Mouse (Mus musculus) layer of hippocampus, adult 2 months (tissue): ENCODE measurements around the gene Tnrc18. TPM values are rescaled to one million over a fixed set of nuclear protein-coding genes. Genes with fewer than 3 reads are reported as not detected.

ENCODE experiments used
- DNase-seq, 2 experiments: peaks; one replicate each; pipeline ENCODE4 v3.0.0; 2022; ENCODE audit warnings: low spot score in 2 of 2
- H3K27ac ChIP-seq: fragments of 200-600 bp; 2 replicates; pipeline ENCODE4 v1.8.1; 2022
- H3K4me3 ChIP-seq: fragments of 200-600 bp; 2 replicates; pipeline ENCODE4 v1.8.1; 2022; ENCODE audit warnings: mild to moderate bottlenecking
- CTCF ChIP-seq: fragments of 200-600 bp; conservative IDR thresholded peaks from 2 replicates; pipeline ENCODE4 v1.8.1; 2022; ENCODE audit warnings: antibody characterized with exemption, mild to moderate bottlenecking, moderate library complexity
- total RNA-seq, 2 experiments: library from RNA; stranded (reverse); gene quantifications; 2 replicates each; pipeline ENCODE4 v1.2.3; 2021

The Tnrc18 gene
- total RNA-seq, 2 experiments from 2014 or later, result 142 to 143 TPM

DNA sequence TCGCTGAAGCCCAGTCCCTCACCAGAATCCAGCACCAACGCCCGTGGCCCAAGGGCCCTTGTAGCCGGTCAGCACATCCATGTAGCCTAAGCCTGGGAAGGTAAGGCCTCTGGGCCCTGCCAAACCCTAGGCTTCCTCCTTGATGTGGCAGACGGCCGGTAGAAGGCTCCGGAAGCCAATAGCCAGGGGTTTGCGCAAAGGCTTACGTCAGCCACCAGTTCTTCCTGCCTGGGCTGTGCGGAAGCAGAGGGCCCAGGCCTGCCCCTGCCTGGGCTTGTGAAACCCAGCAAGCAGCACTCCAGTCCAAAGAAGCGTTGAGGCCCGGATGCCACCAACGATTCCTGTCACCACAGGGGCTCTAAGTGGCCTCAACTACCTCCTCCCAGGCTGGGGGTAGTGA lies 22.9 kb downstream of the Tnrc18 start:
- no peak for TF ChIP-seq CTCF
- H3K4me3 ChIP-seq, result no peak overlapping the region
- no peak for DNase-seq
- H3K27ac ChIP-seq, result peak overlapping the region; percentile 46; the same call in 1 of the 2 replicates

DNA sequence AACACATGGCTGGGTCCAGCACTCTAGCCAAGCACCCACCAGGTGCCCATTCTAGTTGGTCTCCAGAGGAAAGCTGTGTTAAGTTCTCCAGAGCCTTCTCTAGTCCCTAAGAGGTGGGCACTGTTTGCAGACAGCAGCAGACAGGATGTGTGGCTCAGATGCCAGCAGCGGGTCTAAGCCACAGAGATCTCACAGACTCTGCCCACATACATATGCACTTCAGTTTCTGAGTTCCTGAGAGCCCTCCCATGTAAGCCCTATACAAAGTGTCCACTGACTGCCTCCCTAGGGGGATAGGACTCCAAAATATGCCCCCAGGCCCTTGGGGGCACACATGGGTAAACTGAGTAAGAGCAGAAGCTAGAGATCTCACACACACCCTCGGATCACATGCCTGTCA lies 23.3 kb downstream of the Tnrc18 start:
- H3K27ac ChIP-seq, result peak overlapping the region; percentile 46; the same call in 1 of the 2 replicates
- TF ChIP-seq CTCF, result no peak
- DNase-seq, result no peak
- no peak overlapping the region for H3K4me3 ChIP-seq

DNA sequence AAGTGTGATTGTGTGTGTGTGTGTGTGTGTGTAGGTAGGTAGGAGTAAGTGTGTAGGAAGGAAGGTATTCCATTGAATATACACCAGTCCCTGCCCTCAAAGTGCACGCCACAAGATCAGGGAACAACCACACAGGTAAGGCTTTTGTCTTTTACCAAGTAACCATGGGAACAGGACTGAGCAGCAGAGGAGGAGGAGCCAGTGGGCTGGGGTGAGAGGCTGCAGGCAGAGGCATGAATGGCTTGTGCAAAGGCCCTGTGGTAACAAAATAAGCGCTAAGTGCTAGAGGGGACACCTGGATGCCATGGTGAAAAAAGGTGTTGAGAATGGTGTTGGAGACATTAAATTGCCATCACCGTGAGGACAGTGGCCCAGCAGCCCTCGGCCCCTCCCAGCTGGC lies 24.9 kb downstream of the Tnrc18 start:
- Histone ChIP-seq H3K4me3 (no peak overlapping the region), H3K27ac (no peak overlapping the region)
- no peak for TF ChIP-seq CTCF
- DNase-seq, result no peak

DNA sequence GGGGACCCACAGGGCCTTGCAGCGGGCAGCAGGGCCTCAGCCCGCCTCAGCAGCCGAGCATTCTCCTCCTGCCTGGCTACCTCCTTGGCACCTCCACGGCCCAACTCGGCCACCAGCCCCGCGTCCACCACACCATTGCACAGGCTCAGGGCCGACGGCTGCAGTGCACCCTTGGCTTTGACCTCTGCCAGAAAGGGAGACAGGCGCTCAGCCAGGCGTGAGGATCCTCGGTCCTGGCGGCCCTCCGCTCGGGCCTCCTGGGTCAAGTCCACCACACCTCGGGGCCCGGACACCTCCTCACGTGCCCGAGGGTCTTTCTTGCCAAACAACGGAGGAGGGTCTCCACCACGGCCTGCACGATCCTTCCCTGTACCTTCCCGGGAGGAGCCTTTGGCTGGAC lies 29.2 kb downstream of the Tnrc18 start:
- Histone ChIP-seq H3K27ac (no peak overlapping the region), H3K4me3 (no peak overlapping the region)
- no peak for TF ChIP-seq CTCF
- no peak for DNase-seq

DNA sequence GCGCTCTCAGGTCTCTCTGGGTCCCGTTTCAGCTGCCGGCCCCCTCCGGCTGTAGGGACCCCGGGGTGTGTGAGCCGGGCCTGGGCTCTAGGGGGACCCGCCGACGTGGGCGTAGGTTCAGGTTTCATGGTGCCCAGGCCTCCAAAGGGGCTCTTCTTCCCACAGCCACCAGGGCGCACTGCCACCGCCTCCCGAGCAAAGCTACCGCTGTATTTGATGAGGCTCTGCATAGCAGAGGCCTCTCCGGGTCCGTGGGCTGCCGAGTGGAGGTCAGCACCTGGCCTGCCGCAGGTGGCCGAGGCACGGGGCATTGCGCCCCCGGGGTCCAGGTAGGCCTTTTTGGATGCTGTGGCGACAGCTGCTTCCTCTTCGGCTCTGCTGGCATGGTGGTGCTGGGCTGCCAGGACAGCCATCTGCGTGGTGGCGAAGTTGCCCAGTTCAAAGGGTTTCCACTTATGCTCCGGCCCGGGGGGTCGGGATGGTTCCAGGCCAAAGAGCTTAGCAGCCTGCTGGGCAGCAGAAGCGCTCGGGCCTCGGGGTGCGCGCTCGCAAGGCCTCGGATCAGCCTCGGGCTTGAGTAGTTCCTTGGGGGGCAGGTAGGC lies 30.1 kb downstream of the Tnrc18 start:
- Histone ChIP-seq H3K27ac (no peak overlapping the region), H3K4me3 (no peak overlapping the region)
- TF ChIP-seq CTCF, result peak; percentile 45
- no peak for DNase-seq

DNA sequence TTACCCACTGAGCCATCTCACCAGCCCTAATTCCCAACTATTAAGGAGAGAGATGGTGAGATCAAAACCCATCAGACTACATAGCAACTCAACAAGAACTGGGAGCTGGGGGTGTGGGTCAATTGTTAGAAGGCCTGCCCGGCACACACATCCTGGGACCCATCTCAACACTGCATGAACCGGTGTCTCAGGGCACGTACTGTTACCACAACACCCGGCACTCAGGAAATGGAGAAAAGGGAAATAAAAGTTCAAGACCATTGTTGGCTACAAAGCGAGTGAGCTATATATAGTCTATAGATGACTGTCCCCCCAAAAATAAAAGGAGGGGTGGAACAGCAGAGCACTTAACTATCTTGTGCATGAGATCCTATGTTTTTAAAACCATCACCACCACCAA lies 30.8 kb downstream of the Tnrc18 start:
- Histone ChIP-seq H3K27ac (no peak overlapping the region), H3K4me3 (no peak overlapping the region)
- TF ChIP-seq CTCF, result no peak
- no peak for DNase-seq

DNA sequence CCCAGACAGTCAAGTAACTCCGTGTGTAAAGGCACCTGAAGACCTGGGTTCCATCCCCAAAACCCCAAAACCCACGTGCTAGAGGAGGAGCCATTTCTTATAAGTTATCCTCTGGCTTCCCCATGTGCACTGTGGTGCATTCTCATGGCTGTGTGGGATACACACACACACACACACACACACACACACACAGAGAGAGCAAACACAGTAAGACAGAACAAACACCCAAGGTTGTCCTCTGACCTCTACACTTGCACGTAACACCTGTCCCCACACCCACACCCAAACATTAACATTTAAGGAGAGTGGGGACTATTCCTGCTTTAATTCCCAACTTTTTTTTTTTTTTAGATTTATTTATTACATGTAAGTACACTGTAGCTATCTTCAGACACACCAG lies 31.2 kb downstream of the Tnrc18 start:
- peak; percentile 46 for TF ChIP-seq CTCF
- Histone ChIP-seq H3K4me3 (no peak overlapping the region), H3K27ac (no peak overlapping the region)
- DNase-seq, result no peak

DNA sequence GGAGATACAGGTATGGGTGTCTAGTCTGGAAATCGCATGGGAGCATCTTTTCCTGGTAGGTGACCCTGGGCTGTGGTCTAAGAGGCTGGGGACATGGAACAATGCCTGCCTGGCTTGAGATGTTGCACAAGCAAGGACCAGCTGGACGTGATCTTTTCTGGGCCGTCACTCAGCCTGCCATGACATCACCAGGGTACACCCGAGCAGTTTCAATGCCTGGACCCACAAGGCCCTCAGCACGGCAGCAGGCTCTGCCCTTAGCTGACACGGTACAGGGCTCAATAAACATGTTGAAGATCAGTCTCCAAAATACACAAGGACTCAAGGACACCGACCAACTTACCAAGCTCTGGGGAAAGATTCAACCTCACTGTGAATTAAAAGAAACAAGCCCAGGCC lies 34.3 kb downstream of the Tnrc18 start:
- no peak for DNase-seq
- no peak overlapping the region for H3K27ac ChIP-seq
- no peak for TF ChIP-seq CTCF
- H3K4me3 ChIP-seq, result no peak overlapping the region

DNA sequence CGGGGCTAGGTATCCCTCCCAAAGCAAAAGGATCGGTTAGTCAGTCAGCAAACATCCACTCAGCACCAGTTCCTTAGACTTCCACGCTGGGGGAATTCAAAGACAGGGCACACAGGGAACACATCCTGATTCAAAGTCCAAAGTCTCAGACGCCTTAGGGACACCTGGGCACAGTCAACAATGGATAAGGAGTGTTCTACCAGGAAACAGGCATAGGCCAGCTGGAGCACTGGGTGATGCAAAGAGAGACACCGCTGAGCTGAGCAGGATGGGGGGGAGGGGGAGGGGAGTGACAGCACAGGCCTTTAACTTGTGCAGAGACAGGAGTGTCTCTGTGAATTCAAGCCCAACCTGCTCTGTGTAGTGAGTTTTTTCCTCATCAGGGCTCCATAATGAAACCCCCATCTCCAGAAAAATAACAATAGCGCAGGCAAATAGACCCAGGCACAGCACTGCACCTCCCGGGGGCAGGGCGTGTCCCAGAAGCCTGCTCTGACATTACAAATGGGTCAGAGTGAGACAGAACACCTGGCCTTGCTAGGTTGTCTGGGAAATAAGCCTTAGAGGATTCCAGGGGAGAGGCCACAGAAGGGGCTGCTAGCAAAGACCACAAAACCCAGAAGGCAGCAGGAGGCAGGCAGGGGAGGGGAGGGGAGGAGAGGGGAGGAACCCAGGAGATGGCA lies 34.9 kb downstream of the Tnrc18 start:
- no peak overlapping the region for H3K27ac ChIP-seq

DNA sequence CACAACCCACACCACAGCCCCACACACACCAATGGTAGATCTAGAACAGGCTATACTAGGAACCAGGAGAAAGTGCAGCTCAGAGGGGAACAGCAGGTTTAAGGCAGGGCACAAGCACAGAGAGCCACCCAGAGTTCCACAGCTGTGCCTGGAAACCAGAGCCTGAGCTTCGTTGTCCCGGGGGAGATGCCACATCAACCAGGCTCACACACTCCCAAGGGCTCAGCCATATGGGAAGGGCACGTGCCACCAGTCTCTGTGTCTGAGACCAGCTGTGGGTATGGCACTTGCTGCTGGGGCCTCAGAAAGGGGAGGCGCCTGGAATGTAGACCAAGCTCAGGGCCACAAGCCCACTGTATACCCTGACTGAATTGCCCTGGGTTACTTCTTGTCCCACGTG lies 36.9 kb downstream of the Tnrc18 start:
- Histone ChIP-seq H3K4me3 (no peak overlapping the region), H3K27ac (no peak overlapping the region)
- DNase-seq, result no peak
- no peak for TF ChIP-seq CTCF

More for the DNA sequence above, 34.9 kb downstream of the Tnrc18 start:
- H3K4me3 ChIP-seq, result no peak overlapping the region
- no peak for TF ChIP-seq CTCF
- DNase-seq, result no peak

DNA sequence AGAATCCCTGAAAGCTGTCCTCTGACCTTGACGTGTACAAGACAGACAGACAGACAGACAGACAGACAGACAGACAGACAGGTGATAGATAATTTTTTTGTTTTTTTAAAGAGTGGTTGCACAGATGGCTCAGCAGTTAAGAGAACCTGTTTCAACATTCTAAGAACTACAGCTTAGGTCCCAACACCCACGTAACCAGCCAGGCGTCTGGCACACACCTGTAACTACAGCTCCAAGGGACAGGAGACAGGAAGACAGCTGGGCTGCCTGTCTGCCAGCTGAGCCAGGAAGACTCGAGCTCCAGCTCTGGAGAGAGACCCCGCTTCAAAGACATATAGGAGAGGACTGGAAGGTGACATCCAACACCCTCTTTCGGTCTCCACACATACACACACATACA lies 38.6 kb downstream of the Tnrc18 start:
- H3K4me3 ChIP-seq, result no peak overlapping the region
- no peak for DNase-seq
- no peak for TF ChIP-seq CTCF
- H3K27ac ChIP-seq, result no peak overlapping the region

DNA sequence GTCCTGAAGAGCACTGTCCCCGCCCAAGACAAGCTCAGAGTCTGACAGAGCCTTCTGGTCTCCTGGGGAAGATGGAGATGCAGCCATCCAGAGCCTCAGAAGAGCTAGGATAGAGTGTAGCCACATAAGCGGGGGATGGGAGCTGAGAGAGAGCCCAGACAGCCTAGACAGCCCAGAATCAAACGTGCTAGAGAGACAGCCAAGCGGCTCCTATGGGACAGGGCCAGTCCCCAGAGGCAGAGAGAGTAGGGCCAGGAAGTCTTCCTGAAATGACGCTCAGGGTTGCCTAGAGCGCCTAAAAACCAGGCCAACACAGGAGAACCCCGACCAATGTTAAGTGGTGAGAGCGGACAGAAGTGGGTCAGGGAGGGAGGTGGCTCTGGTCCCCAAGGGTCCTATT lies 39.3 kb downstream of the Tnrc18 start:
- Histone ChIP-seq H3K27ac (peak overlapping the region; percentile 52; the same call in 1 of the 2 replicates), H3K4me3 (no peak overlapping the region)
- no peak for TF ChIP-seq CTCF
- DNase-seq, result no peak

DNA sequence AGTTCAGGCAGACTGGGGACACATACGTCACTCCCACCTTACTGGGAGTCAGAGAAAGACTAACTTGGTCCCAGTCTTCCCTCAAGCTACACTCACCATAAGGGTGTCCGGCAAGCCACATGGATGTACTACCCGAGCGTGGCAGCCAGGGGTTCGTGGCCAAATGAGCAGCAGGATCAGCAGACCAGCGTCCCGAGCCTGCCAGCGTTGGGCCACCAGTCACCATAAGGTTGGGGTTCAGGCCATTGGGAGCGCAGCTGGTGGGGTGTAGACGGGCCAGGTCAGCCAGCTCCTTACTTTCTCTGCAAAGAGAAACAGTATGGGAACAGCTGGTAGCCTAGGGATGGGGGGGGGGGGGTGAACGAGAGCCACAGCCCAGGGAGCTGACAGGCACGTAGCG lies 41.4 kb downstream of the Tnrc18 start:
- DNase-seq, result no peak
- H3K27ac ChIP-seq, result no peak overlapping the region
- no peak overlapping the region for H3K4me3 ChIP-seq
- peak; percentile 37 for TF ChIP-seq CTCF

DNA sequence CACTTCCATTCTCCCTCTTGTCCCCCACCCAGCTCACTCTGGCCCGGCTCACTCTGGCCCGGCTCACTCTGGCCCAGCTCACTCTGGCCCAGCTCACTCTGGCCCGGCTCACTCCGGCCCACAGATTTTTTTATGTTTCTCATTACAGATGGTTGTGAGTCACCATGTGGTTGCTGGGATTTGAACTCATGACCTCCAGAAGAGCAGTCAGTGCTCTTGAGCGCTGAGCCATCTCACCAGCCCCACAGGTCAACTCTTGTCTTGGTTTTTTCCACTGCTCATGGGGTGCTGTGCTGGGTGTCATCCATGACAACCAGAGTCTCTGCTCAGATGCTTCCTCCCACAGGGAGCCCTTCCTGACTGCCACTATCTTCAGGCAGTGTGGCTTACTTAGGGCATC lies 42.7 kb downstream of the Tnrc18 start:
- Histone ChIP-seq H3K4me3 (no peak overlapping the region), H3K27ac (no peak overlapping the region; the same call in 1 of the 2 replicates)
- DNase-seq, result no peak
- TF ChIP-seq CTCF, result no peak
